Mouse (Mus musculus): ENCODE results near the gene Ano4. TPM values are rescaled to one million over a fixed set of nuclear protein-coding genes. Genes with fewer than 3 reads are reported as not detected.

Ano4 gene
- total and polyA plus RNA-seq, 2 experiments = 0.09 TPM; not detected in 1

DNA sequence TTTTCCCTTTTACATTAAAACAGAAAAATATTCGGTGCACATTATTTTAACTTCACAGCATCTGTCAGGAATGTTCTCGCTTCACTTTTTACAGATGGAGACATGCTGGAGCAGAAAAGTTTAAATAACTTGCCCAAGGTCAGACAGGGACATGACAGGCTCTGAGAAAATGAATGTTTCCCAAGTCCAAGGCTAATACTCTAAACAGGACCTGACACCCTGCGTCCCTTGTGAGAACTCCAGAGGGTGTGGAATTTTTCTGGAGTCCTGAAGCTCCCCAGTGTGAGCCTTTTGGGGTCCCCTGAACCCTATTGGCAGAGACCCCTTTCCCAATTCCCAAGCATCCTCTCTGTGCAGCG is 451 bp downstream of the Ano4 start:
- H3K27ac ChIP-seq (replicated peaks; ENCODE audit: insufficient read depth, low read depth, low read length) = no peak overlapping the region
- H3K79me2 ChIP-seq (ENCODE audit: control insufficient read depth, insufficient read depth, low read length) = no peaks in the 10 kb centered on the region
- H3K4me3 ChIP-seq (ENCODE audit: insufficient read depth, low read depth, low read length) = no peak overlapping the region; the same call in 1 of the 2 replicates
- 16% methylated on average over 4 of the region's 4 CpGs for WGBS
- no peaks in the 10 kb centered on the region for H3K4me1 ChIP-seq (ENCODE audit: control insufficient read depth, insufficient read depth, low read length)
- peaks cover 9% of the 10 kb centered on the region for H3K27me3 ChIP-seq (ENCODE audit: control insufficient read depth, insufficient read depth, low read length)
- TF ChIP-seq CTCF (IDR thresholded peaks at IDR 0.05; ENCODE audit: low read depth, low read length) = no peak
- no peak for TF ChIP-seq POLR2A (IDR thresholded peaks at IDR 0.05; ENCODE audit: extremely low read depth, insufficient read depth, low read length)
- no peak for DNase-seq (ENCODE audit: extremely low read depth, low read depth, low spot score)
- H3K36me3 ChIP-seq (ENCODE audit: control insufficient read depth, insufficient read depth, low read length) = no peaks in the 10 kb centered on the region
- 0 out of 2 replicates have a peak overlapping the region, but pooled peaks have one; percentile 35 for H3K9ac ChIP-seq (ENCODE audit: low read depth, low read length)

DNA sequence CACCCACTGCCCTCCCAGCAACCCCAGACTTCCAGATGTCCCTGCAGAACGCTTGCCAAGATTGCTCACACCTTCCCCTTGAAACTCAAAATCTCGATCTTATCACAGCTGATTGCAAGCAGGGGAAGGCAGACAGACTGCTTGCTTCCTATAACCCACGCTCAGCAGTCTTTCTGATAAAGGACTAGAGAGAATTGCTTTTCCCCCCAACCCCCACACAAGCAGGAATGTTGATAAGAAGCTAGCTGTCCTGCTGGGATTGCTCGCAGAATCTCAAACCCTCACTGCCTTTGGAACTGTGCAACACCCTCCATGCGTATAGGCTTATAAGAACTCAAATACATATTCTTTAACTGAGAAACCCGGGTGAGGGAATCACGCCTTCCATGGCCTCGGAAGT is 846 bp downstream of the Ano4 start:
- H3K9ac ChIP-seq (ENCODE audit: low read depth, low read length) = no peak overlapping the region
- H3K27ac ChIP-seq (replicated peaks; ENCODE audit: insufficient read depth, low read depth, low read length) = no peak overlapping the region
- 26% methylated on average over 8 of the region's 8 CpGs for WGBS
- H3K4me3 ChIP-seq (ENCODE audit: insufficient read depth, low read depth, low read length) = no peak overlapping the region
- H3K36me3 ChIP-seq (ENCODE audit: control insufficient read depth, insufficient read depth, low read length) = no peaks in the 10 kb centered on the region
- no peaks in the 10 kb centered on the region for H3K79me2 ChIP-seq (ENCODE audit: control insufficient read depth, insufficient read depth, low read length)
- no peak for DNase-seq (ENCODE audit: extremely low read depth, low read depth, low spot score)
- TF ChIP-seq POLR2A (IDR thresholded peaks at IDR 0.05; ENCODE audit: extremely low read depth, insufficient read depth, low read length) = no peak
- TF ChIP-seq CTCF (IDR thresholded peaks at IDR 0.05; ENCODE audit: low read depth, low read length) = no peak
- no peaks in the 10 kb centered on the region for H3K4me1 ChIP-seq (ENCODE audit: control insufficient read depth, insufficient read depth, low read length)
- H3K27me3 ChIP-seq (ENCODE audit: control insufficient read depth, insufficient read depth, low read length) = peaks cover 9% of the 10 kb centered on the region

DNA sequence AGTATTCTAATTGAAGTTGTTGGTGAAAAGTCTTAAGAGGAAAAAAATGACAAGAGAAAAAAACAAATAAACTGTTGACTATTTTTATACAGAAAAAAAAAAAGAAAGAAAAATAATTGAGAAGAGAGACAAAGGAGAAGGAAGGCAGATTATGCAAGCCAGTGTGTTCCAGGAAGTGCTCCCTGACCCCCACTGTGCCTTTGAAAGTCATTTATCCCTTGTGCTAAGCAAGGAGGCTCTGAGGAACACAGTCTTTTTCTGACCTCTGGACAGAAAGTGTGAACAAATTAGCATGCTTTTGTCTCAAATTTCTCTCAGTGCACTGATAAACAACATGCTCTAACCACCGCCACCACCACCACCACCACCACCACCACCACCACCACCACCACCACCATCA is 14.3 kb downstream of the Ano4 start:
- Histone ChIP-seq H3K36me3 (ENCODE audit: control insufficient read depth, insufficient read depth, low read length) (no peaks in the 10 kb centered on the region), H3K9ac (ENCODE audit: low read depth, low read length) (no peak overlapping the region), H3K79me2 (ENCODE audit: control insufficient read depth, insufficient read depth, low read length) (no peaks in the 10 kb centered on the region), H3K4me3 (ENCODE audit: insufficient read depth, low read depth, low read length) (no peak overlapping the region), H3K27ac (replicated peaks; ENCODE audit: insufficient read depth, low read depth, low read length) (no peak overlapping the region), H3K4me1 (ENCODE audit: control insufficient read depth, insufficient read depth, low read length) (no peaks in the 10 kb centered on the region), H3K27me3 (ENCODE audit: control insufficient read depth, insufficient read depth, low read length) (no peaks in the 10 kb centered on the region)
- 90% methylated on average over 1 of the region's 1 CpGs for WGBS
- TF ChIP-seq CTCF (IDR thresholded peaks at IDR 0.05; ENCODE audit: low read depth, low read length) (no peak), POLR2A (IDR thresholded peaks at IDR 0.05; ENCODE audit: extremely low read depth, insufficient read depth, low read length) (no peak)
- DNase-seq (ENCODE audit: extremely low read depth, low read depth, low spot score) = no peak

DNA sequence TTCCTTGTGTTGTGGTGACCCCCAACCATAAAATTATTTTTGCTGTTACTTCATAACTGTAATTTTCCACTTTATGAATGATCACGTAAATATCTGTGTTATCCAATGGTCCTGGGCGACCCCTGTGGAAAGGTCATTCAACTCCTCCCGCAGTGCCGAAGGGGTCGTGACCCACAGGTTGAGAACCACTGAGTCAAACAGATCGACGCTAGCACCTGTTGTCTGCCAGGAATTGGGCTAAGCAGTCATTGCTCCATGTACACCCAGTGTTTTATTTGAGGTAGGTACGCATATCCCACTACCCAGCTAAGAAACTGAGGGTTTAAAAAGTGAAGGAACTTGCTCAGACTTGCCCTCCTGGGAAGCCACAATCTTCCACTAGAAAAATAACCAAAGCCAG is 14.8 kb downstream of the Ano4 start:
- Histone ChIP-seq H3K9ac (ENCODE audit: low read depth, low read length) (no peak overlapping the region), H3K27me3 (ENCODE audit: control insufficient read depth, insufficient read depth, low read length) (no peaks in the 10 kb centered on the region), H3K36me3 (ENCODE audit: control insufficient read depth, insufficient read depth, low read length) (no peaks in the 10 kb centered on the region), H3K27ac (replicated peaks; ENCODE audit: insufficient read depth, low read depth, low read length) (no peak overlapping the region), H3K4me1 (ENCODE audit: control insufficient read depth, insufficient read depth, low read length) (no peaks in the 10 kb centered on the region), H3K4me3 (ENCODE audit: insufficient read depth, low read depth, low read length) (no peak overlapping the region), H3K79me2 (ENCODE audit: control insufficient read depth, insufficient read depth, low read length) (no peaks in the 10 kb centered on the region)
- DNase-seq (ENCODE audit: extremely low read depth, low read depth, low spot score) = no peak
- 50% methylated on average over 8 of the region's 8 CpGs for WGBS
- TF ChIP-seq POLR2A (IDR thresholded peaks at IDR 0.05; ENCODE audit: extremely low read depth, insufficient read depth, low read length) = no peak
- TF ChIP-seq CTCF (IDR thresholded peaks at IDR 0.05; ENCODE audit: low read depth, low read length) = no peak

DNA sequence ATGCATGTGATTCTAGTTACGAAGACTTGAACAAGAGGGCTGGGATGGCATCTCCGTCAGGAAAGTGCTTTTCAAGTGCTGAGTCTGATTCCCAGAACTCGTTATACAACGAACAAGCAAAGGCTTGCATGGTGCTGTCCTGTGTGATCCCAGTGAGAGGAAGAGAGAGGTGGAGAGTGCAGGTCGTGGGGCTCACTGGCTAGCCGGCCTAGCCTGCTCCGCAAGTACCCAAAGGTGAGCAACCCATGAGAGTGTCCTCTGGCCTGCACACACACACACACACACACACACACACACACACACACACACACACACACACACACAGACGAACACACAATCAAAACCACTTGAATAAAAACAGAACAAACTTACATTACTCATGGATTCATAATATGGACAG is 15.7 kb downstream of the Ano4 start:
- Histone ChIP-seq H3K9ac (ENCODE audit: low read depth, low read length) (no peak overlapping the region), H3K27me3 (ENCODE audit: control insufficient read depth, insufficient read depth, low read length) (no peaks in the 10 kb centered on the region), H3K36me3 (ENCODE audit: control insufficient read depth, insufficient read depth, low read length) (no peaks in the 10 kb centered on the region), H3K4me3 (ENCODE audit: insufficient read depth, low read depth, low read length) (no peak overlapping the region), H3K79me2 (ENCODE audit: control insufficient read depth, insufficient read depth, low read length) (no peaks in the 10 kb centered on the region), H3K4me1 (ENCODE audit: control insufficient read depth, insufficient read depth, low read length) (no peaks in the 10 kb centered on the region), H3K27ac (replicated peaks; ENCODE audit: insufficient read depth, low read depth, low read length) (no peak overlapping the region)
- TF ChIP-seq CTCF (IDR thresholded peaks at IDR 0.05; ENCODE audit: low read depth, low read length) = no peak
- no peak for TF ChIP-seq POLR2A (IDR thresholded peaks at IDR 0.05; ENCODE audit: extremely low read depth, insufficient read depth, low read length)
- 82% methylated on average over 8 of the region's 8 CpGs for WGBS
- no peak for DNase-seq (ENCODE audit: extremely low read depth, low read depth, low spot score)

DNA sequence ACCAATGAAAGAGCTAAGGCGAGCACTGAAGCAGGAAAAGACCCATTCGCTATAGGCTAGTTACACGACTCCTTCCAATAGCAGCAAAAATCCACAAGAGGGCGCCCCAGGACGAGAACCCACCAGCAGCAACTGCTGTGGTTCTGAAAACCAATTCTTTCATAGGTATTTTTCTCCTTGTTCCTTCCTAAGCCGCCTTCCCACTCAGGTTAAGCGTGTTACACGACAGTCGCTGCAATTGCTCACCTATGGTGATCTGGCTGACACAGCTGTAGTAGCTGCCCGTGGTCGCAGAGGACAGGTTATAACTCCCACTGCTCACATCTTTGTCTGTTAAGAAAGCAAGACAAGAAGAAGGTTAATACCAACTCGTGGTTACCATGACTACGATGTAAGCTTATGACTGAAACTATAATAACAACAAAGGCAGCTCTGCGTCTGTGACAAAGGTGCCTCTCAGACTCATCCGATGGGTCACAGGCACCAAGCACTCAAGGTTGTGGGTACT is 17.5 kb downstream of the Ano4 start:
- Histone ChIP-seq H3K9ac (ENCODE audit: low read depth, low read length) (no peak overlapping the region), H3K36me3 (ENCODE audit: control insufficient read depth, insufficient read depth, low read length) (no peaks in the 10 kb centered on the region), H3K4me1 (ENCODE audit: control insufficient read depth, insufficient read depth, low read length) (no peaks in the 10 kb centered on the region), H3K27ac (replicated peaks; ENCODE audit: insufficient read depth, low read depth, low read length) (no peak overlapping the region), H3K79me2 (ENCODE audit: control insufficient read depth, insufficient read depth, low read length) (no peaks in the 10 kb centered on the region), H3K4me3 (ENCODE audit: insufficient read depth, low read depth, low read length) (no peak overlapping the region), H3K27me3 (ENCODE audit: control insufficient read depth, insufficient read depth, low read length) (no peaks in the 10 kb centered on the region)
- peak; percentile 39 for DNase-seq (ENCODE audit: extremely low read depth, low read depth, low spot score)
- WGBS = 37% methylated on average over 15 of the region's 15 CpGs
- TF ChIP-seq CTCF (IDR thresholded peaks at IDR 0.05; ENCODE audit: low read depth, low read length) (peak; percentile 81), POLR2A (IDR thresholded peaks at IDR 0.05; ENCODE audit: extremely low read depth, insufficient read depth, low read length) (no peak)
